Mouse (Mus musculus) embryonic fibroblast, embryonic 13.5 days (primary cell): Measurements from ENCODE around the gene Trappc10.

Source experiments
- CTCF ChIP-seq: IDR thresholded peaks from 2 replicates; pipeline ENCODE4 v1.5.1; 2011; ENCODE audit warnings: mild to moderate bottlenecking, control low read depth, low read length, moderate library complexity, borderline replicate concordance; ENCODE audit not compliant: insufficient read depth
- POLR2A ChIP-seq: IDR thresholded peaks from 2 replicates; pipeline ENCODE4 v1.6.1; 2011; ENCODE audit warnings: low read depth, mild to moderate bottlenecking, control low read depth, low read length, moderate library complexity

GRCm38 (mm10) chr10:78140843-78141242 is 103.6 kb downstream of the Trappc10 start:
- TF ChIP-seq POLR2A (no peak), CTCF (no peak)
